Mouse (Mus musculus) granulocyte monocyte progenitor cell, adult 5-6 weeks (primary cell): Measurements from ENCODE around the gene Jazf1. TPM values are rescaled to one million over a fixed set of nuclear protein-coding genes. Genes with fewer than 3 reads are reported as not detected.
A peak's percentile ranks its signal among the peaks of the same experiment; 100 is the strongest.

Experiments
- ATAC-seq: replicated peaks from 2 replicates; pipeline ENCODE4 v1.8.0; 2016; ENCODE audit warnings: mild to moderate bottlenecking, moderate TSS enrichment, inconsistent platforms; ENCODE audit not compliant: poor library complexity, severe bottlenecking
- total RNA-seq, 2 experiments: library from RNA; stranded (forward) in 1 of 2; stranded (reverse) in 1 of 2; fragments of 200-712, 200-1000 nt in 1 of 2; fragments of >200 nt in 1 of 2; fragmentation: Nextera tagmentation in 1 of 2; gene quantifications; 2 replicates each; pipeline ENCODE4 v1.2.3; 2014 to 2017

The Jazf1 gene
- total RNA-seq, 2 experiments from 2014 or later = not detected

- no peak for ATAC-seq
Observed at GRCm38 (mm10) chr6:52823064-52823463, 245.4 kb downstream of the Jazf1 start.

GRCm38 (mm10) chr6:52822625-52823024, 245.8 kb downstream of the Jazf1 start:
- no peak for ATAC-seq

- ATAC-seq = no peak
Observed at GRCm38 (mm10) chr6:52819353-52819752, 249.1 kb downstream of the Jazf1 start.

GRCm38 (mm10) chr6:52818041-52818440, 250.4 kb downstream of the Jazf1 start:
- no peak for ATAC-seq

GRCm38 (mm10) chr6:52817203-52817874, 251.1 kb downstream of the Jazf1 start:
- ATAC-seq = no peak

GRCm38 (mm10) chr6:52805237-52805856, 263.1 kb downstream of the Jazf1 start:
- ATAC-seq = no peak

GRCm38 (mm10) chr6:52802181-52802580, 266.2 kb downstream of the Jazf1 start:
- peak; percentile 68 for ATAC-seq

- 0 out of 2 replicates have a peak, but pooled peaks have one; percentile 24 for ATAC-seq
Observed at GRCm38 (mm10) chr6:52797252-52797800, 271.1 kb downstream of the Jazf1 start.

- ATAC-seq = no peak
Observed at GRCm38 (mm10) chr6:52796691-52797090, 271.7 kb downstream of the Jazf1 start.

GRCm38 (mm10) chr6:52796035-52796598, 272.3 kb downstream of the Jazf1 start:
- ATAC-seq = no peak

- no peak for ATAC-seq
Observed at GRCm38 (mm10) chr6:52795029-52795841, 273.2 kb downstream of the Jazf1 start.

- no peak for ATAC-seq
Observed at GRCm38 (mm10) chr6:52792455-52792854, 276.0 kb downstream of the Jazf1 start.

- no peak for ATAC-seq
Observed at GRCm38 (mm10) chr6:52790781-52791180, 277.6 kb downstream of the Jazf1 start.

- no peak for ATAC-seq
Observed at GRCm38 (mm10) chr6:52790316-52790715, 278.1 kb downstream of the Jazf1 start.

- no peak for ATAC-seq
Observed at GRCm38 (mm10) chr6:52779546-52779945, 288.9 kb downstream of the Jazf1 start.

GRCm38 (mm10) chr6:52778523-52778922, 289.9 kb downstream of the Jazf1 start:
- no peak for ATAC-seq

- ATAC-seq = no peak
Observed at GRCm38 (mm10) chr6:52777034-52777433, 291.4 kb downstream of the Jazf1 start.

- ATAC-seq = no peak
Observed at GRCm38 (mm10) chr6:52775956-52776355, 292.5 kb downstream of the Jazf1 start.

GRCm38 (mm10) chr6:52775350-52775749, 293.1 kb downstream of the Jazf1 start:
- 0 out of 2 replicates have a peak, but pooled peaks have one; percentile 7 for ATAC-seq

GRCm38 (mm10) chr6:52773132-52773531, 295.3 kb downstream of the Jazf1 start:
- peak; percentile 61 for ATAC-seq
